Mouse (Mus musculus): ENCODE results near the gene Fam20c.

The Fam20c gene

GRCm38 (mm10) chr5:138820717-138821332 is 66.5 kb downstream of the Fam20c start:
- DNase-seq = no peak

- no peak for DNase-seq
These were observed 70.8 kb downstream of the Fam20c start for GRCm38 (mm10) chr5:138825090-138825489.

DNA sequence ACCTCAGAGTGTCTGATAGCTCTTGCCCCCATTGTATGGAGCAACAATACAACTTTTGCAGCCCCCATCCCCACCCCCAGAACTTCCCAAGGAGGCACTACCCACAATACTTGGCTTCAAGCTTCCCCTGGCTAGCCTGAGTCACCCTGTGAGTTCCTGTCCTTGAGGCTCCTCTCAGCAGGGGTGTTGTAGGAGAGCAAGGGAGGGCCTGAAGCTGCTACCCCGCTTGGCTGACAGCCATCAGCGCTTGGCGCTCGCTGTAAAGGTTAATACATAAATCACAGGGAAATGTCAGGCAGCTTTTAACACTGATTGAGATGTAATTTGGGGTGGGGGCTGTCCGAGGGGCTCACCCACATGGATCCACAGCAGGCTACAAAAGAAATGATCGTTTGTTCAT is 79.1 kb downstream of the Fam20c start:
- no peak for DNase-seq

GRCm38 (mm10) chr5:138834910-138835309 is 80.6 kb downstream of the Fam20c start:
- no peak for DNase-seq

DNA sequence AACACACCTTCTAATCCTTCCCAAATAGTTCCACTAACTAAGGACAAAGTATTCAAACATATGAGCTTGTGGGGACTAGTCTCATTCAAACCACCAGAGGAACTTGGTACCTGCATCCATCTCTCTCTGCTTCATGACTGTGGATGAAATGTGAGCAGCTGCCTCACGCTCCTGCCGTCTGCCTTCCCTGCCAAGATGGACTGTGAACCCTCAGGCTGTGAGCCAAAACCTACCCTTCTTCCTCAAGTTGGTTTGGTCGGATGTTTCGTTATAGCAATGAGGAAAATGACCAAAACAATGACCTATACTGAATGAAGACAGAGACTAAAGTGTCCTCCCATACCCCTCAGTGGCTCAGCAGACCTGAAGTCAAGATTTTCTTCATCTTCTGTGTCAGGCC is 86.7 kb downstream of the Fam20c start:
- DNase-seq = no peak

DNA sequence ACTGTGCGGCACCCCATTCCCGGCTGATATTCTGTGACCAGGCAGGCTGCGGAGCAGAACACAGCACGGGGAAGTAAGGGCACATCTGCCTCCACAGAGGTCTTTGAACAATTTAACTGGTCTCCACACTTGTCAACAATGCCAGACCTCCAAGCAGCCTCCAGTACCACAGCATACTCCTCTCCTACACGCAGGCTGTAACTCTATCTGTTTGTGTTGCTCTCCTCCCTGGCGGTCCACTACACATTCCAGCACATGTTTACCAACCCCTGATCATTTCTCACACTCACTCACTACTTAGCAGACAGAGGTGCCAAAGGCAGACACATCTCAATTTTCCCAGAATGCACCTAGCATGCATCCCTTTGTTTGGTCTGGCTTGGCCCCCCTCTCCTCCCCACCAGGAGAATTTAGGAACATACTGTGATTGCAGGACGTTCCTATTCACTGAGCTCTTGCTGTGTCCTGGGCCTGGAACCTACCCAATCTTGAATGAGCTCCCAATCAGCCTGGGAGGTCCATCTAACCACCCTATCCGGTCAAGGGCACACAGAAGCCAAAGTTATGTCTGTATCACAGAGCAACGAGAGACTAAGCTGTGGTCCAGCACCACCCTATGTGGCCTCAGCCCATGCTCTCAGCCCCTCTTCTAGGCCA is 89.0 kb downstream of the Fam20c start:
- DNase-seq = no peak

- peak in 1 of 2 experiments; percentile 48 for DNase-seq
These were observed 92.2 kb downstream of the Fam20c start for GRCm38 (mm10) chr5:138846506-138846905.

- DNase-seq = peak; percentile 87 to 92
These were observed 93.8 kb downstream of the Fam20c start for GRCm38 (mm10) chr5:138848102-138848501.

DNA sequence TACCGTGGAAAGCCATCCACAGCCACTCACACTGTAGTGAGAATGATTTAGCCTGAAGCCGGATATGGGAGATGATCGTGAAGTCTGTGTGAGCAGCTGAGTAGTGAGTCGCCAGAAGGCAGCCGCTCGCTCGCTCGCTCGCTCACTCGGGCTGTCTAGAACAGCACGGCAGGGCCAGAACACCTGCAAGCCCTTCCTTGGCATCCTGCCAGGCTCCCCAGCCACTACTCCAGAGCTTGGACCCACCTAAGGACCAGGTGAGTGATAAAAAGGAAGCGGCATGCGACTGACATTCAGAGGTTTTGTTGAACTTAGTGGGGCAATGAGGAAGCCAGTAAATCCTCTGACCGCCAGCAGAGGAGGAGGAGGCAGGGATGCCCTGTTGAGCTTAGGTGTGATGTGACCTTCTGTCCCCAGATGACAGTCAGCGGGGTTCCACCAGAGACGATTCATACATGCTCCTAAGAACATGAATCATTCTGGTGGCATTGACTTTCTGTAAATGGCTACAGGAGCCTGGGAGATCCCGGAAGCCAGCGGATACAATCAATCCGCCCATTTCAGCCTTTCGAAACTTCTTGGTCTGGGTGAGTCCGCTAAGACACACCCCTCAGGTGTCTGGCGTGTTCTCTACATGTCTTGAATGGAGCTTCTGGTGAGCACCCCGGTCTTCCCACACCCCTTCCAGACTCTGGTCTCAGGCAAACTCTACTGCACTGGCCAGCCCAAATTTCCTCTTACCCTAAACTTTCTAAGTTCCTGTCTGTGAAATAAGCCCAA is 95.6 kb downstream of the Fam20c start:
- DNase-seq = no peak

GRCm38 (mm10) chr5:138850462-138850844 is 96.1 kb downstream of the Fam20c start:
- no peak for DNase-seq

GRCm38 (mm10) chr5:138851296-138851780 is 97.0 kb downstream of the Fam20c start:
- no peak for DNase-seq

- DNase-seq = no peak
These were observed 97.8 kb downstream of the Fam20c start for GRCm38 (mm10) chr5:138852151-138852550.

GRCm38 (mm10) chr5:138853349-138853748 is 99.0 kb downstream of the Fam20c start:
- DNase-seq = no peak

GRCm38 (mm10) chr5:138857010-138857617 is 102.8 kb downstream of the Fam20c start:
- peak; percentile 83 for DNase-seq

DNA sequence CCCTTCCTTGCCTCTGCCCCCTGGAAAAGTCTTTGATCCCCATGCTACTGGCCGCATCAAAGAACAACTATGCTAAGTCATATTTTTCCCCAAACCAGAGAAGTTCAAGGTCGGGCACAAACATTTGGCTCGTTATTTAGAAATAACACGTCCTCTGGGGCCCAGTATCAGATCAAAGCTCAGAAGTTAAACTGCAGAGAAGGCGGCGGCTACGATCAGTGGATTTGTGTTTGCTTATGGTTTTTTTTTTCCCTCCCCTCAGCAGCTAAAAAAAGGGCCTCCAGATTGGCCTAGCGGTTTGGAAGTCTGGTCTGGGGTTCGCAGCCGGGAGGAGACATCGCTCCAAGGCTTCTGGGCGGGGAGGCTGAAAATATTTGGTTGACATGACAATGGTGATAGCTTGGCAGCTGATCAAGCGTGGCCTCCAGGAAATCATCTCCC is 103.5 kb downstream of the Fam20c start:
- DNase-seq = peak; percentile 57 to 72

Measured in lung, postnatal 4 days (tissue).